Mouse (Mus musculus): ENCODE measurements around the gene Ipcef1.
"Not testable (repeated sequence)": the region's sequence is repeated elsewhere in the genome, so short reads cannot be mapped to it uniquely, and the experiment has no call there.

Ipcef1 gene

GRCm38 (mm10) chr10:7035547-7035946 is 16.7 kb downstream of the Ipcef1 start:
- no peak for DNase-seq (ENCODE audit: low spot score in 2 of 2)

GRCm38 (mm10) chr10:7033459-7033858 is 18.8 kb downstream of the Ipcef1 start:
- no peak for DNase-seq (ENCODE audit: low spot score in 2 of 2)

- DNase-seq (ENCODE audit: low spot score in 2 of 2): no peak
Observed at GRCm38 (mm10) chr10:7025028-7025427, 27.2 kb downstream of the Ipcef1 start.

- no peak for DNase-seq (ENCODE audit: low spot score in 2 of 2)
Observed at GRCm38 (mm10) chr10:7020551-7020950, 31.7 kb downstream of the Ipcef1 start.

GRCm38 (mm10) chr10:7019781-7020386 is 32.4 kb downstream of the Ipcef1 start:
- DNase-seq (ENCODE audit: low spot score in 2 of 2): no peak

- DNase-seq (ENCODE audit: low spot score in 2 of 2): no peak
Observed at GRCm38 (mm10) chr10:7015199-7015598, 37.1 kb downstream of the Ipcef1 start.

- DNase-seq (ENCODE audit: low spot score in 2 of 2): no peak
Observed at GRCm38 (mm10) chr10:7010543-7010942, 41.7 kb downstream of the Ipcef1 start.

GRCm38 (mm10) chr10:7004980-7005538 is 47.2 kb downstream of the Ipcef1 start:
- DNase-seq (ENCODE audit: low spot score in 2 of 2): no peak

GRCm38 (mm10) chr10:7003898-7004297 is 48.4 kb downstream of the Ipcef1 start:
- not testable (repeated sequence) for DNase-seq (ENCODE audit: low spot score in 2 of 2)

GRCm38 (mm10) chr10:6999355-6999754 is 52.9 kb downstream of the Ipcef1 start:
- DNase-seq (ENCODE audit: low spot score in 2 of 2): no peak

- DNase-seq (ENCODE audit: low spot score in 2 of 2): no peak
Observed at GRCm38 (mm10) chr10:6998576-6999250, 53.6 kb downstream of the Ipcef1 start.

GRCm38 (mm10) chr10:6996895-6997294 is 55.4 kb downstream of the Ipcef1 start:
- no peak for DNase-seq (ENCODE audit: low spot score in 2 of 2)

GRCm38 (mm10) chr10:6988555-6988954 is 63.7 kb downstream of the Ipcef1 start:
- no peak for DNase-seq (ENCODE audit: low spot score in 2 of 2)

- DNase-seq (ENCODE audit: low spot score in 2 of 2): no peak
Observed at GRCm38 (mm10) chr10:6987399-6988098, 64.7 kb downstream of the Ipcef1 start.

GRCm38 (mm10) chr10:6986246-6986645 is 66.0 kb downstream of the Ipcef1 start:
- DNase-seq (ENCODE audit: low spot score in 2 of 2): no peak

GRCm38 (mm10) chr10:6983431-6983830 is 68.8 kb downstream of the Ipcef1 start:
- no peak for DNase-seq (ENCODE audit: low spot score in 2 of 2)

- DNase-seq (ENCODE audit: low spot score in 2 of 2): peak in 1 of 2 experiments; percentile 3
Observed at GRCm38 (mm10) chr10:6982751-6983151, 69.5 kb downstream of the Ipcef1 start.

- DNase-seq (ENCODE audit: low spot score in 2 of 2): no peak
Observed at GRCm38 (mm10) chr10:6980236-6980635, 72.0 kb downstream of the Ipcef1 start.

GRCm38 (mm10) chr10:6979789-6980188 is 72.5 kb downstream of the Ipcef1 start:
- DNase-seq (ENCODE audit: low spot score in 2 of 2): no peak

- DNase-seq (ENCODE audit: low spot score in 2 of 2): no peak
Observed at GRCm38 (mm10) chr10:6979216-6979615, 73.1 kb downstream of the Ipcef1 start.

GRCm38 (mm10) chr10:6978733-6979132 is 73.5 kb downstream of the Ipcef1 start:
- no peak for DNase-seq (ENCODE audit: low spot score in 2 of 2)

- DNase-seq (ENCODE audit: low spot score in 2 of 2): no peak
Observed at GRCm38 (mm10) chr10:6977843-6978242, 74.4 kb downstream of the Ipcef1 start.

GRCm38 (mm10) chr10:6968334-6968733 is 83.9 kb downstream of the Ipcef1 start:
- DNase-seq (ENCODE audit: low spot score in 2 of 2): no peak
